Mouse (Mus musculus) induced T-regulatory cell, adult 2 months (primary cell): Measurements from ENCODE around the gene Wnt1.

Experiments used
- DNase-seq: peaks from one replicate; pipeline ENCODE4 v3.0.0-alpha.2; 2012; ENCODE audit warnings: low read depth

The Wnt1 gene

DNA sequence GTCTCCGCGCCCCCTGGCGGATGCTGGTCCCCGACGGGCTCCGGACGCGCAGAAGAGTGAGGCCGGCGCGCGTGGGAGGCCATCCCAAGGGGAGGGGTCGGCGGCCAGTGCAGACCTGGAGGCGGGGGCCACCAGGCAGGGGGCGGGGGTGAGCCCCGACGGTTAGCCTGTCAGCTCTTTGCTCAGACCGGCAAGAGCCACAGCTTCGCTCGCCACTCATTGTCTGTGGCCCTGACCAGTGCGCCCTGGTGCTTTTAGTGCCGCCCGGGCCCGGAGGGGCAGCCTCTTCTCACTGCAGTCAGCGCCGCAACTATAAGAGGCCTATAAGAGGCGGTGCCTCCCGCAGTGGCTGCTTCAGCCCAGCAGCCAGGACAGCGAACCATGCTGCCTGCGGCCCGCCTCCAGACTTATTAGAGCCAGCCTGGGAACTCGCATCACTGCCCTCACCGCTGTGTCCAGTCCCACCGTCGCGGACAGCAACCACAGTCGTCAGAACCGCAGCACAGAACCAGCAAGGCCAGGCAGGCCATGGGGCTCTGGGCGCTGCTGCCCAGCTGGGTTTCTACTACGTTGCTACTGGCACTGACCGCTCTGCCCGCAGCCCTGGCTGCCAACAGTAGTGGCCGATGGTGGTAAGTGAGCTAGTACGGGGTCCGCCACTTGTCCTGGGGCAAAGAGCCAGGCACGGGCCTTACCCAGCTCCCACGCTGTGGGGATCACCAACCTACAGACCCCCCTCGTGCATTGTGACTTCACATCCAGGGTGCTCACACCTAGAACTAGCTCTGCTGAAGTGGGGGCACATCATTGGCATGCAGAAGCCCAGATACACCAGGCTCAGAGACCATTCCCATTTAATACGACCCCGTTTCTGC is at the start of gene Wnt1:
Gene Wnt1, plus strand, starts transcription at position 197 of the 875 bp plus-strand sequence.
- peak; percentile 74 for DNase-seq

DNA sequence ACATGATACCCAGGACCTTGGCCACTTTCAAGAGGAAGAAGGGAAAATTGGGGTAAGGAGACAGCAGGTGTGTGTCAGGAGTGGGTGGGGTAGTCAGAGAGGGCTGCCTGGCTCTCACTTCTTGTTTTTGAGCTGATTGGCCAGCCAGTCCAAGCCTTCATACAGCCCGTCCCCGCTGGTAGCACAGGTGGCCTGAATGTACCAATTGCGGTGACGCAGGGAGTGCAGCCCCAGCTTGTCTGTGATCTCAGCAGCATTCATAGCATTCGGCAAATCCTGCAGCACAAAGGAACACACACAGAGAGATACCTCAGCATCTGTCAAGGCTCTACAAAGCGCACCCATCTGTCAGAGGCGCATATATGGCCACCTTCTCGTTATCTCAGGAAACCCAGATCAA is 49.4 kb upstream of the Wnt1 start:
- DNase-seq: no peak

DNA sequence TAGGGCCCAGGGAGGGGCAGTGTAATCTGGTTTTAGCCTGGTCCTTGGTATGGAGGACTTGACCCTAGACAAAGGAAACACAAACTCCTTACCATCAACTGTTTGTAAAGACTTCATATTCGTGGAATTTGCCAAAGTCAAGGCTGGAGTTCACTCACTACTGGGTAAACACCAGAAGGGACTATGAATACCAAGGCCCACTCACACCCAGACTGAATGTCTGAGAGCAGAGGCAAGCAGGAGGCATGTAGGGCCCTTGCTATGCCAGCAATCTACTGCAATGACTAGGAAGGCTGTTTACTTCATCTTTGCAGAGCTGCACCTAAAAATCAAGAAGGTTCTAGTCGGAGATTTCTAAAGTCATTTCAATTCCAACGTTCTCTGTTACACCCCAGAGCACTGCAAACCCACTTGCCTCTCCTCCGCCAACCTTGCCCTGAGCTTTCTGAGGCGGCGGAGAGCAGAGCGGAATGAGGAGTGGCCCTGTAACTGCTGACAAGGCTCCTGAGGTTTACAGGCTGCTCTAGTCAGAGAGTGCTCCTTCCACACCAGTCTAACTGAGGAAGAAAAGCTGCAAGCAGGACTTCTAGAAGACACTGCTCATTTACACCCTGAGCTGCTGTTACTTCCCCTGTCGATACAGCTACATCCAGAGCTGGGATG is 46.8 kb upstream of the Wnt1 start:
- DNase-seq: no peak

- peak; percentile 50 for DNase-seq
These were observed 45.8 kb upstream of the Wnt1 start for GRCm38 (mm10) chr15:98743863-98744262.

- no peak for DNase-seq
These were observed 43.2 kb upstream of the Wnt1 start for GRCm38 (mm10) chr15:98746344-98746965.

- DNase-seq: no peak
These were observed 42.4 kb upstream of the Wnt1 start for GRCm38 (mm10) chr15:98747296-98747695.

DNA sequence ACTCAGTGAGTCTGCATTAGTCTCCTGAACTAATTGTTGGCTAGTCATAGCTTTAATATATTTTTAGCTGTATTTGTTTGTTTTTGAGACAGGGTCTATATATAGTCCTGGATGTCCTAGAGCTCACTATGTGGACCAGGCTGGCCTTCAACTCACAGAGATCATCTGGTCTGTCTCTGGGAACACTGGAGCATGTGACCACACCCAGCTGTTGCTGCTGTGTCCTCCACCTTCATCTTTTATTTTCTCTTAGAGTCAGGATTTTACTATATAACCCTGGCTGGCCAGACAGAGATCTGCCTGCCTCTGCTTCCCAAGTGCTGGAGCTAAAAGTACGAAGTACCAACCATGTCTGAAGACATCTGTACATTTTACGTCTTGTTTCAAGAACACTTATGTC is 40.6 kb upstream of the Wnt1 start:
- no peak for DNase-seq

DNA sequence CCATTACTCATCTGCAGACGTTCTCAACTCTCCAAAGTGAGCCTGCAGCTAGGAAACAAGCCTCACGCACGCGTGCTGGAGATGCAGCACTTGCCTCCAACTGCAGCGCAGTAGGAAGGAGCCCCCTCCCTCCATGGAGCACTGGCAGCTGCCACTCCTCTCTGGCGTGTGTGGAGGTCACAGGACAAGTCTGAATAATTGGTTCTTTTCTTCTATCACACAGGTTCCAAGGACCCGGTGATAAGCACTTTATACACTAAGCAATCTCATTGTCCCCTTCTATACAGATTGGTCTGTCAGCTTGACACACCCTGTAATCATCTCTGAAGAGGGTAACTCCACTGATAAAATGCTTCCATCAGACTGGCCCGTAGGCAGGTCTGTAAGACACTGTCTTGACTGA is 36.6 kb upstream of the Wnt1 start:
- DNase-seq: no peak

DNA sequence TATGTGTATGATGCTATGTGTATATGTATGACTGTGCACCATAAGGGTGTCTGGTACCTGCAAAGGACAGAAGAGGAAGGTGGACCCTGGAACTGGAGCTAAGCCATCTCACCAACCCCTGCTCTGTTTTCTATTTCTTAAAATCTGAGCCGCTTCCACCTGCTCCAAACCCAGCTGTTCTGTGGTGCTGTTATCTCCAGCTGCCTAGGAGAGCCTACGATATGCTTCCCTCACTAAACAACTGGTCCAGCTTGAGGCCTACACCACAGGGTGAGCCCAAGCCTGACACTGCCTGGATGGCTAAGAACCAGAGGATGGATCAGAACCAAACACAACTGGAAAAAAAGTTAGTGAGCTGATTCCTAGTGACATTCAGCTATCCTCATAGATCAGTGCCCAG is 35.5 kb upstream of the Wnt1 start:
- no peak for DNase-seq

- DNase-seq: peak; percentile 77
These were observed 27.4 kb upstream of the Wnt1 start for GRCm38 (mm10) chr15:98762201-98762621.

- peak; percentile 98 for DNase-seq
These were observed 26.8 kb upstream of the Wnt1 start, which contains the start of gene Arf3 for GRCm38 (mm10) chr15:98762670-98763529. Arf3 (minus strand) TSS chr15:98763214.

GRCm38 (mm10) chr15:98765929-98766328 is 23.7 kb upstream of the Wnt1 start:
- DNase-seq: no peak

GRCm38 (mm10) chr15:98768259-98768658 is 21.4 kb upstream of the Wnt1 start:
- DNase-seq: no peak

DNA sequence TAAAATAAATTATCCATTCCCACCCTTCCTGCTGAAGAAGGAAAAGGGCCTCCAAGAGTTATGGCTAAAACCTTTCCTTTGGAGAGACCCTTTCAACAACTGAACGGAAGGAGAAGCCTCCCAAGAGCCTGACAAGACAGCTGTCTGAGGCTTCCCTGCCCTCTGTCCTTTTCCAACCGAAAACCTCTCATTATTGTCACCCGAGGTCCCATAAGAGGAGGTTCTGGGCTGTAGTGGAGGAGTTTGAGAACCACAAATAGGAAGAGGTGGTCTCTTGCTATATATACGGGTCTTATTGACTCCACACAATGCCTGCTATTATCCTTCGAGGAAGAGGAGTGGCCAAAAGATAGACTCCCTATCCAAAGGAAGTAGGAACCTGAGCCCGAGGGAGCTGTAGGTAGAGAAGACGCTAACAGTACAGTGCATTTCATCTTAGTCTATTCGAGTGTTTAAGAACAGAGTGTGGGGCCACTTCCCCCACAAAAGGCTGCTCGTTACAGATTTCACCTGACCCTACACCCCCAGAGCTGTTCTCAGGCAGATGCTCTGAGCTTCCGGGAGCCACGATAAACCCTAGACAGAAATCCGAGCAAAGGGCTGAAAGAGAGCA is 17.7 kb upstream of the Wnt1 start:
- DNase-seq: no peak

GRCm38 (mm10) chr15:98772511-98773211 is 17.0 kb upstream of the Wnt1 start:
- peak; percentile 86 for DNase-seq

GRCm38 (mm10) chr15:98774096-98774495 is 15.6 kb upstream of the Wnt1 start:
- DNase-seq: no peak

GRCm38 (mm10) chr15:98775533-98775932 is 14.1 kb upstream of the Wnt1 start:
- DNase-seq: no peak

DNA sequence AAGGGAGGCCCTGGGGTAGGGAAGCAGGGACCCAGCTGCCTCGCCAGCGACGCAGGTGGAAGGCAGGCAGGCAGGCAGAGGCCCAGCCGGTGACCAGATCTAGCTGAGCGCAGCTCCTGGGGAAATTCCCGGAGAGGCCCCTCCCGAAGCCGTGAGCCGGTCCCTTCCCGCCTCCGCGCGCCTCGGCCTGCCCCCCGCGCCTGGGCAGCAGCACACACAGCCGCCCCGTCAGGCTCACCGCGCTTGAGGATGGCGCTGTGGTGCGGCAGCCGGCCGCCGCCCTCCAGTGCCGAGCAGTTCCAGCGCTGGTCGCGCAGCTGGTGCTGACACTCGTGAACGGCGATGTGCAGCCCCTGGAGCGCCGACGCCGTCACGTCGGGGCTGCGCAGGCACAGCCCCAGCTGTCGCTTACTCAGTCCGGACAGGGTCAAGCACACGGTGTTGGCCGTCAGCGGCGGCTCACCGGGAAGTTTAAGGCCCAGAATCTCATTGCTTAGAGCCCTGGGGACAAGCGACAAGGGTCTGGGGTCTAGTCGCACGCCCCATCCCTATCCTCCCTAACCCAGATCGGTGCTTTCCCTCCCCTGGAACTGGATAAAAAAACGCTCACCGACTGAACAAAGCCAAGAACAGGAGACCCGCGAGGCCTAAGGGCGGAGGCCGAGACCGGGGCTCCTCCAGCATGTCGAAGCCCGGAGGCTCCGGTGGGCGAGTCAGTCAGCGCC is 13.2 kb upstream of the Wnt1 start:
- peak; percentile 77 for DNase-seq

- peak; percentile 52 for DNase-seq
These were observed 12.5 kb upstream of the Wnt1 start for GRCm38 (mm10) chr15:98777005-98777616.

- peak; percentile 48 for DNase-seq
These were observed 11.9 kb upstream of the Wnt1 start, which contains the start of gene Wnt10b for GRCm38 (mm10) chr15:98777762-98778161. Wnt10b (minus strand) TSS chr15:98778150.
